Mouse (Mus musculus) layer of hippocampus, postnatal 14 days (tissue): ENCODE results near the gene Ypel2. TPM values are rescaled to one million over a fixed set of nuclear protein-coding genes. Genes with fewer than 3 reads are reported as not detected.
A peak's percentile ranks its signal among the peaks of the same experiment; 100 is the strongest.

Experiments used
- DNase-seq, 2 experiments: peaks; one replicate each; pipeline ENCODE4 v3.0.0; 2021 to 2022; ENCODE audit warnings: low spot score in 2 of 2, mixed read lengths in 1 of 2
- total RNA-seq, 2 experiments: library from RNA; stranded (reverse); gene quantifications; 2 replicates each; pipeline ENCODE4 v1.2.3; 2021

Ypel2 gene
- total RNA-seq, 2 experiments from 2014 or later, result 20.5 to 21.9 TPM

- no peak for DNase-seq
Measured at GRCm38 (mm10) chr11:86936938-86937337, 56.6 kb downstream of the Ypel2 start.

- no peak for DNase-seq
Measured at GRCm38 (mm10) chr11:86934895-86935294, 58.6 kb downstream of the Ypel2 start.

DNA sequence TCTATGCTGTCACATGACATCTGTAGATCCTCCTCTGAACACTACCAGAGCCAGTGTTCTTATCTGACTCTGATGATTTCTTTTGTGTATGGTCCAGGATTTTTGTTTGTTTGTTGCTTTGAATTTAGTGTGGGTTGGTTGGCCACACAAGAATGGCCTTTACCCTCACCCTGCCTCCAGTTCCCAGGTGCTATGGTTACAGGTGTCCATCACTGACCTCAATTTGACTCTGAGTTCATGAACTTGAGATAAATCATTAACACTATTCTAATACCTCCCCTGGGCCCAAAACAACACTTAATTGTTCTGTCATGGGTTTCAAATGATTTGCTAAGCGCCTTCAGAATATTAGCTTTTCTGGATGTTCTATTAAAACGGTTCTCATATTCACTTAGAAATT, 61.3 kb downstream of the Ypel2 start:
- DNase-seq, result no peak

GRCm38 (mm10) chr11:86930636-86931180, 62.8 kb downstream of the Ypel2 start:
- peak; percentile 47 to 60 for DNase-seq

DNA sequence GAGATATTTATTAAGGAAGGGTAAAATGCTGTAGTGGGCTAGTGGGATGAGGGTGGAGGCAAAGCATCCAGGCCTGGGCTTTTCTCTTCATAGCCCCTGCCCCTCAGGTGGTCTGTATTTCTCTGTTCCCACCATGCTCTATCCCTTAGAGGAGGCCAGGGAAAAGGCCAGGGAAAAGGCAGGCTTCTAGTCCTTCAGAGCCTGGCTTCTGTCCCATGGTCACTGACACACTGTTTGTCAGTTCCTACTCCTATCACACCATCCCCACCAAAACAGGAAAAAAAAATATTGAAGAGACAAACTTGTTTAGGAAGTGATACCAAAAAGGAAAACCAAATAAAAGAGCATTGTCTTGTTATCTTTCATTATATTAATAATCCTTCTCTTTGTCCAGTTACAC, 63.5 kb downstream of the Ypel2 start:
- no peak for DNase-seq

- no peak for DNase-seq
Measured at GRCm38 (mm10) chr11:86929531-86929930, 64.0 kb downstream of the Ypel2 start.

GRCm38 (mm10) chr11:86925085-86925638, 68.3 kb downstream of the Ypel2 start:
- DNase-seq, result no peak

DNA sequence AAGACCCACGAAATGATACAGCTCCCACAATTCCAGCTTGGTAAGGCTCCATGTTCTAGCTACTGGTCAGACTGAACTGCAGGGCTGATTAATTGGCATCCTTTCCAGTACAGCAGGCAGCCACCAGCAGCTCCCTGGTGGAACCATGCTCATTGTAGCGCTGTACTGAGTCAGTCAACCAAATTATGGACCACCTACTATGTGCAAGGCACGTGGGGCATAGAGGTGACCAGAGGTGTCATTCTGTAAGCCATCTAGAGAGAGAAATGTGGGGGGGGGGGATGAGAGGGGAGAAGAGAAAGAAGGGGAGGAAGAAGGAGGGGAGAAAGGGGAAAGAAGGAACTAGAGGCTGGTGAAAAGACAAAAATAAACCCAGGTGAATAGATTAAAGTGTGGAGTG, 68.9 kb downstream of the Ypel2 start:
- DNase-seq, result no peak

- DNase-seq, result no peak
Measured at GRCm38 (mm10) chr11:86923654-86924053, 69.9 kb downstream of the Ypel2 start.

DNA sequence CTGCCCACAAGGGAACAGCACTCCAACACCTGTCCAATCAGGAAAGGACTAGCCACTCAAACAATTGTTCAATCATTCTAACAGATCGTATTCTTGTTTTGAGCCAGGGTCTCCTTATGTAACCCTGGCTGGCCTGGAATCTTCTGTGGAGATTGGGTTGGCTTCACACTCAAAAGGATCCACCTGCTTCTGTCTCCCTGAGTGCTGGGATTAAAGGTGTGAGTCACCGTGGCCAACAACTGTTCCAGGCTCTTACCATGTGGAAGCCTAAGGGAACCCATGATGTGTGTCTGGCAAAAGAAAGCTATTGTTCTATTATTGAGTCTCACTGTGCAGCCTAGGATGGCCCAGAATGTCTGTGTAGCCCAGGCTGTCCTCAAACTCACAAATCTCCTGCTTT, 71.5 kb downstream of the Ypel2 start:
- no peak for DNase-seq

GRCm38 (mm10) chr11:86921335-86921734, 72.2 kb downstream of the Ypel2 start:
- no peak for DNase-seq

- no peak for DNase-seq
Measured at GRCm38 (mm10) chr11:86920111-86921080, 73.1 kb downstream of the Ypel2 start.

DNA sequence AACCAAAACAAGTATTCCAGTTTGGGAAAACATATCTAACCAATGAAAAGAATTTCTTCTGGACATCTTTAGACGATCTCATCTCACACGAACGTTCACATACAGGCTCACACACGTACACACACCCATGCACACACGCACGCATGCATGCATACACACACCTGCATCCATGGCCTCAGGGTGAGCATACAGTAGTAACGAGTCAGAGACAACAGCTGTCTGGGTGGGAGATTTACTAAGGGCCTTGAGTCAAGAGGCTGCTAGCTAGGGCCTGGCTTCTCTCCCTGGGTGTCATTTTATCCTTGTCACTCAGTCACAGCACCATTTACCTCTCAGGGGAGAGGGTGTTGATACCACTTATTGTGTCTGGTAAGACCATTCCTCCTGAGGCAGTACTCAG, 74.0 kb downstream of the Ypel2 start:
- DNase-seq, result no peak

GRCm38 (mm10) chr11:86917536-86917935, 76.0 kb downstream of the Ypel2 start:
- no peak for DNase-seq

DNA sequence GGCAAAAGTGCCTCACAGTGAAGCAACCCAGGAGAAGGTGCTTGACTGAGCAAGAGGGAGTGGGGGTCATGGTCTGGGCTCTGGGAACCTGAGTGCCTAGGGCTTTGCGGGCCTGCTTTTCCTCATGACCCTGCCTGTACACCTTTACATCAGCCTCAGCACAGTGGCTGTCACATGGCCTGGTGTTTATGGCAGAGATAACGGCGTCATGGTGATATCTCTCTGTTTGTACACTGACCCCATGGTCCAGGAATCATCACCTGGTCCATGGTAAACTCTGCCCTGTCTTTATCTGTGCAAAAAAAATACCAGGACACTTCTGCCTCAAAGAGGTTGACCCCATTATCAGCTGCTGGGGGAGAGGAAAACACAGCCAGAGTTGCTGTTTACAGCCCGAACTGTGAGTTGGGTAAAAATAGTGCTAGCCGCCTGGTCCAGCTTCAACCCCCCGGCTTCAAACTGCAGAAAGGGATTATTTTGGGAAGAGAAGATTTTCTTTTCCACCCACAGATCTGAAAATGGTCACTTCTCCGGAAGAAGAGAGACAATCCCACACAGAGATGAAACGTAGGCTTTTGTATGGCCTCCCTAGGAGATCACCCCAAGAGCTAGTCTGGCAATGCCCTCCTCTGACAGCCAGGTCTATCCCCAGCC, 76.8 kb downstream of the Ypel2 start:
- no peak for DNase-seq

DNA sequence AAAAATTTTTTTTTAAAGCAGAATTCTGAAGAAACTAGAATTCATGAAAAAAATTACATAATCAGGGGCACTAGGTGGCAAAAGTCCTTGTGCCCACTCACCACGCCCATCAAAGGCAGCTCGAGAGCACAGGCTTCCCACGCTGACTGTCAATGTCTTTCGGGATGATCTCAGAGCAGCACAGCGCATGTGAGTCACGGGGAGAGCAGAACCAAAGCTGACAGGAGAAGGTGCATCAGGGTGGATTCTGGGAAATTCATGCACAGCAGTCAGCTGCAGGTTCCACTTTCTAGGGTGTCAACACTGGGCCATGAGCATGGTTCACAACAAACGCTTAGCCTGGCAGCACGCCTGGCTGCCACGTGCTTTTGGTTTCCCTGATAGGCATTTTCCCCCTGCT, 79.2 kb downstream of the Ypel2 start:
- DNase-seq, result no peak

- DNase-seq, result no peak
Measured at GRCm38 (mm10) chr11:86910244-86910643, 83.3 kb downstream of the Ypel2 start.

- no peak for DNase-seq
Measured at GRCm38 (mm10) chr11:86909028-86909427, 84.5 kb downstream of the Ypel2 start.

GRCm38 (mm10) chr11:86907889-86908590, 85.5 kb downstream of the Ypel2 start:
- DNase-seq, result no peak

- no peak for DNase-seq
Measured at GRCm38 (mm10) chr11:86906767-86907662, 86.5 kb downstream of the Ypel2 start.
